Mouse (Mus musculus) Patski (cell line): ENCODE measurements around the gene Tmem50a. TPM values are rescaled to one million over a fixed set of nuclear protein-coding genes. Genes with fewer than 3 reads are reported as not detected.

Source experiments
- ATAC-seq: fragments of 100-300 bp; one replicate; pipeline ENCODE4 v1.8.0; 2021
- CTCF ChIA-PET: fragments of 350-600 bp; sonication (Branson Sonifier 250); formaldehyde crosslinking; loops from one replicate; lab custom pipeline; 2022; ENCODE audit warnings: inconsistent platforms; lab: Charles Lee
- POLR2A ChIA-PET: fragments of 350-600 bp; sonication (Branson Sonifier 250); formaldehyde crosslinking; loops from one replicate; lab custom pipeline; 2022; ENCODE audit warnings: antibody characterized with exemption, inconsistent platforms; lab: Charles Lee
- DNase-seq: peaks from one replicate; pipeline ENCODE4 v3.0.0-alpha.2; 2011; ENCODE audit warnings: low read depth, low spot score
- H3K27me3 ChIP-seq: fragments of 371-371 bp; one replicate; pipeline ENCODE4 v1.5.1; 2021
- CTCF ChIP-seq: fragments of 100-300 bp; IDR thresholded peaks from one replicate; pipeline ENCODE4 v1.5.1; 2021
- in situ Hi-C: fragments of 300-500 bp; cut with MboI; formaldehyde crosslinking; loops from 3 replicates; pipeline ENCODE4 v1.11.1; 2018; ENCODE audit warnings: low pct_unique_long_range_greater_than_20kb, mixed read lengths
- polyA plus RNA-seq: library from polyadenylated mRNA; unstranded; gene quantifications from one replicate; pipeline ENCODE4 v1.2.3, GENCODE M21; 2021

Gene Tmem50a
- polyA plus RNA-seq, 1 experiment from 2014 or later, result 98.5 TPM

- no peak for ATAC-seq
- DNase-seq, result no peak
- H3K27me3 ChIP-seq, result no peaks in the 10 kb centered on the region
- no peak for TF ChIP-seq CTCF
- POLR2A ChIA-PET, result interaction anchor here (0.8 kb wide), 1 partner anchor 368 kb away, joined by 3 read pairs; no protein-coding TSS in a partner anchor
- CTCF ChIA-PET, result no interaction called here
- in situ Hi-C loops, result no loop called here
These were observed 22.7 kb upstream of the Tmem50a start for GRCm38 (mm10) chr4:134937240-134938176.

GRCm38 (mm10) chr4:134930684-134931481, 16.1 kb upstream of the Tmem50a start, which contains the start of gene Syf2:
Gene Syf2, plus strand, starts transcription at chr4:134930898.
- no peaks in the 10 kb centered on the region for H3K27me3 ChIP-seq
- DNase-seq (no peak), ATAC-seq (peak; percentile 76)
- TF ChIP-seq CTCF, result no peak
- ChIA-PET CTCF (no interaction called here), POLR2A (interaction anchor here (0.5 kb wide), 1 partner anchor 229 kb away, joined by 3 read pairs; no protein-coding TSS in a partner anchor)
- in situ Hi-C loops, result no loop called here

- TF ChIP-seq CTCF, result no peak
- no peak for DNase-seq
- ChIA-PET CTCF (no interaction called here), POLR2A (no interaction called here)
- no peaks in the 10 kb centered on the region for H3K27me3 ChIP-seq
- in situ Hi-C loops, result no loop called here
- no peak for ATAC-seq
These were observed 15.4 kb upstream of the Tmem50a start for GRCm38 (mm10) chr4:134930190-134930589.

GRCm38 (mm10) chr4:134929536-134929935, 14.7 kb upstream of the Tmem50a start:
- in situ Hi-C loops, result no loop called here
- CTCF ChIA-PET, result no interaction called here

GRCm38 (mm10) chr4:134928464-134928836, 13.6 kb upstream of the Tmem50a start:
- DNase-seq (no peak), ATAC-seq (no peak)
- ChIA-PET CTCF (no interaction called here), POLR2A (no interaction called here)
- H3K27me3 ChIP-seq, result no peaks in the 10 kb centered on the region
- in situ Hi-C loops, result no loop called here
- no peak for TF ChIP-seq CTCF

More at GRCm38 (mm10) chr4:134929536-134929935, 14.7 kb upstream of the Tmem50a start:
- TF ChIP-seq CTCF, result no peak
- DNase-seq (no peak), ATAC-seq (no peak)
- POLR2A ChIA-PET, result interaction anchor here (0.7 kb wide), 1 partner anchor 925 kb away, joined by 3 read pairs; no protein-coding TSS in a partner anchor
- no peaks in the 10 kb centered on the region for H3K27me3 ChIP-seq

GRCm38 (mm10) chr4:134927815-134928463, 13.1 kb upstream of the Tmem50a start:
- in situ Hi-C loops, result no loop called here
- ChIA-PET POLR2A (no interaction called here), CTCF (no interaction called here)
- no peak for TF ChIP-seq CTCF
- H3K27me3 ChIP-seq, result no peaks in the 10 kb centered on the region
- DNase-seq (no peak), ATAC-seq (no peak)

GRCm38 (mm10) chr4:134925206-134925605, 10.4 kb upstream of the Tmem50a start:
- ChIA-PET CTCF (no interaction called here), POLR2A (interaction anchor here (0.6 kb wide), 1 partner anchor 11 kb away, joined by 3 read pairs; no protein-coding TSS in a partner anchor)
- DNase-seq (no peak), ATAC-seq (no peak)
- no peak for TF ChIP-seq CTCF
- in situ Hi-C loops, result no loop called here
- H3K27me3 ChIP-seq, result no peaks in the 10 kb centered on the region

GRCm38 (mm10) chr4:134924019-134924741, 9.4 kb upstream of the Tmem50a start:
- POLR2A ChIA-PET, result interaction anchor here (1.0 kb wide), 1 partner anchor 10 kb away, joined by 3 read pairs; no protein-coding TSS in a partner anchor
- no peaks in the 10 kb centered on the region for H3K27me3 ChIP-seq
- DNase-seq (no peak), ATAC-seq (no peak)
- TF ChIP-seq CTCF, result no peak
- in situ Hi-C loops, result no loop called here
- CTCF ChIA-PET, result no interaction called here

GRCm38 (mm10) chr4:134923258-134924018, 8.6 kb upstream of the Tmem50a start, which contains the start of gene Rsrp1:
Gene Rsrp1, plus strand, starts transcription at chr4:134923592.
- CTCF ChIA-PET, result interaction anchor here (1.3 kb wide), 1 partner anchor 10 kb away, joined by 3 read pairs; no protein-coding TSS in a partner anchor
- TF ChIP-seq CTCF, result no peak
- DNase-seq (peak; percentile 91), ATAC-seq (peak; percentile 31)
- in situ Hi-C loops, result no loop called here
- POLR2A ChIA-PET, result interaction anchor here (1.0 kb wide), 1 partner anchor 9 kb away, joined by 3 read pairs; no protein-coding TSS in a partner anchor
- H3K27me3 ChIP-seq, result no peaks in the 10 kb centered on the region
